Mouse (Mus musculus) heart, postnatal 0 days (tissue): ENCODE data around the gene Sf3b2. TPM values are rescaled to one million over a fixed set of nuclear protein-coding genes. Genes with fewer than 3 reads are reported as not detected.

Source experiments
- ATAC-seq: fragments of 200-750 bp; cut with Nextera tagmentation; 2 replicates; pipeline ENCODE4 v1.8.0; 2017; ENCODE audit warnings: low read depth, moderate number of reproducible peaks, moderate library complexity; ENCODE audit not compliant: insufficient read depth
- DNase-seq: peaks from one replicate; pipeline ENCODE4 v3.0.0-alpha.2; 2016; ENCODE audit warnings: low spot score
- H3K27ac ChIP-seq: fragments of 300-500 bp; sonication (generic); 2 replicates; pipeline ENCODE4 v1.5.1; 2014; ENCODE audit warnings: low read depth, mild to moderate bottlenecking
- H3K27me3 ChIP-seq: fragments of 300-500 bp; sonication (generic); 2 replicates; pipeline ENCODE4 v1.6.1; 2014; ENCODE audit warnings: low read length, mixed read lengths; ENCODE audit not compliant: control insufficient read depth, insufficient read depth
- H3K36me3 ChIP-seq: fragments of 300-500 bp; sonication (generic); replicated peaks from 2 replicates; pipeline ENCODE4 v1.6.1; 2014; ENCODE audit warnings: low read length, mixed read lengths; ENCODE audit not compliant: control insufficient read depth, insufficient read depth
- H3K4me1 ChIP-seq: fragments of 300-500 bp; sonication (generic); 2 replicates; pipeline ENCODE4 v1.6.1; 2014; ENCODE audit warnings: antibody characterized with exemption; ENCODE audit not compliant: control insufficient read depth, insufficient read depth
- H3K4me2 ChIP-seq: fragments of 300-500 bp; sonication (generic); 2 replicates; pipeline ENCODE4 v1.6.1; 2014; ENCODE audit warnings: low read depth, mild to moderate bottlenecking, low read length, moderate library complexity
- H3K4me3 ChIP-seq: fragments of 300-500 bp; sonication (generic); 2 replicates; pipeline ENCODE4 v1.5.1; 2014; ENCODE audit warnings: low read depth, low read length
- H3K9ac ChIP-seq: fragments of 300-500 bp; sonication (generic); replicated peaks from 2 replicates; pipeline ENCODE4 v1.6.1; 2014; ENCODE audit warnings: low read depth, low read length, mixed read lengths
- H3K9me3 ChIP-seq: fragments of 300-500 bp; sonication (generic); replicated peaks from 2 replicates; pipeline ENCODE4 v1.6.1; 2016; ENCODE audit warnings: low read length; ENCODE audit not compliant: control insufficient read depth
- CTCF ChIP-seq: IDR thresholded peaks from 2 replicates; pipeline ENCODE4 v1.5.1; 2016; ENCODE audit warnings: antibody characterized with exemption, control low read depth, low read depth
- EP300 ChIP-seq: IDR thresholded peaks from 2 replicates; pipeline ENCODE4 v1.6.1; 2016; ENCODE audit warnings: antibody characterized with exemption, low read depth
- WGBS: fragments of 180-500 bp; shearing (Covaris S2); extraction: QIAGEN DNeasy Blood & Tissue Kit; methylation state at CpG from one replicate; pipeline ENCODE4 v1.1.7; 2014; 5-methylcytosine and 5-hydroxymethylcytosine counted together
- polyA plus RNA-seq: library from polyadenylated mRNA; unstranded; fragments of >200 nt; fragmentation: Nextera tagmentation; extraction: Ambion mirVana; gene quantifications from 2 replicates; pipeline ENCODE4 v1.2.1, GENCODE M21; 2015
- total RNA-seq: library from RNA; depleted of rRNA; stranded (reverse); fragments of >200 nt; gene quantifications from 2 replicates; pipeline ENCODE4 v1.2.3, GENCODE M21; 2014; ENCODE audit warnings: low replicate concordance

Gene Sf3b2
- total and polyA plus RNA-seq, 2 experiments from 2014 or later, result 159 to 175 TPM

DNA sequence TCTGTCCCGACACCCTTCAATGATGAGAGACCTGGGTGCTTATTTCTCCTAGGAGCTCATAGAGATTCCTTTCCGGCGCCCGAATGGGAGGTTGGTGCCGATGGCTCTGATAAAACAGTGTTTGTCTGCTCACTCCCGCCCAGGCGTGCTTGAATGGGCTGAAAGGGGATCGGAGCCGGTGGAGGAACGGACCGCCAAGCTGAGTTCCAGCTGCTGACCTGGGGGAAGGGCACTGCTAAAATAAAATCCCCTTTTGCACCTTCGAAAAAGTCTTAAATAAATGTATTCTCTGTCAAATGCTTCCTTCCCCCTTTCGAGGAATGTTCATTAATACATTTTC is 451 bp upstream of the Sf3b2 start:
- Histone ChIP-seq H3K36me3 (peaks cover 31% of the 10 kb centered on the region), H3K4me1 (peaks cover 30% of the 10 kb centered on the region), H3K27ac (peak overlapping the region; percentile 89), H3K9ac (peak overlapping the region; percentile 61), H3K4me3 (peak overlapping the region; percentile 91), H3K4me2 (peak overlapping the region; percentile 90), H3K9me3 (no peaks in the 10 kb centered on the region), H3K27me3 (no peaks in the 10 kb centered on the region)
- DNase-seq (no peak), ATAC-seq (peak; percentile 24; the same call in 1 of the 2 replicates)
- 5% methylated on average over 13 of the region's 13 CpGs for WGBS
- TF ChIP-seq EP300, result peak; percentile 11; the same call in 1 of the 2 replicates
- no peak for TF ChIP-seq CTCF

DNA sequence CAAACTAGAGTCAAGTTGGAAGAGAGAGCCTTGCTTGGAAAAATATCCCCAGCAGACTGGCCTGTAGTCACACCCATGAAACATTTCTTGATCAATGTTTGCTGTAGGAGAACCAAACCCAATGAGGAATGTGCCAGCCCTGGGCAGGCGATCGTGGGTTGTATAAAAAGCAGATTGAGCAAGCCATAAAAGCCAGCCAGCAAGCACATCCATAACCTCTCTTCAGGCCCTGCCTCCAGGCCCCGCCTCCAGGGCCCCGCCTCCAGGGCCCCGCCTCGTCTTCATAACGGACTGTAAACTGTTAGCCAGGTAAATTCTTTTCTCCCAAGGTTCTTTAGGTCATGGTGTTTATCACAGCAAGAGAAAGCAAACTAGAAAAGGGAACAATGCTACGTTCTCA is 16.9 kb downstream of the Sf3b2 start:
- H3K27me3 ChIP-seq, result no peaks in the 10 kb centered on the region
- H3K4me3 ChIP-seq, result no peak overlapping the region
- H3K4me1 ChIP-seq, result peaks cover 11% of the 10 kb centered on the region
- H3K9me3 ChIP-seq, result no peaks in the 10 kb centered on the region
- H3K9ac ChIP-seq, result no peak overlapping the region
- H3K36me3 ChIP-seq, result peaks cover 70% of the 10 kb centered on the region
- 80% methylated on average over 8 of the region's 8 CpGs for WGBS
- no peak overlapping the region for H3K4me2 ChIP-seq
- DNase-seq (no peak), ATAC-seq (no peak)
- TF ChIP-seq EP300 (no peak), CTCF (no peak)
- H3K27ac ChIP-seq, result no peak overlapping the region

DNA sequence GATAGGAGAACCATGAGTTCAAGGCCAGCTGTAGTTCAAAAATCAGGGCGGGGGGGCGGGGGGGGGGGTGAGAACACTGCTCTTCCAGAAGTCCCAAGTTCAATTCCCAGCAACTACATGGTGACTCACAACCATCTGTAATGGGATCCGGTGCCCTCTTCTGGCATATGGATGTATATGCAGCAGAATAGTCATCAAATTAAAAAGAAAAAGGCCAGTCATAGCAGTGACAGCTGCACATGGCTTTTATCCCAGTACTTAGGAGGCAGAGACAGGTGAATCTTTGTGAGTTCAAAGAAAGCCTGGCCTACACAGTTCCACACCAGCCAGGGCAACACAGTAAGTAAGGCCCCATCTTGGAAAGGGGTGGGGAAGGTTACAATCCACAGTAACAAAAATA is 18.1 kb downstream of the Sf3b2 start:
- peaks cover 59% of the 10 kb centered on the region for H3K36me3 ChIP-seq
- 99% methylated on average over 3 of the region's 3 CpGs for WGBS
- no peak overlapping the region for H3K27ac ChIP-seq
- no peaks in the 10 kb centered on the region for H3K27me3 ChIP-seq
- no peaks in the 10 kb centered on the region for H3K9me3 ChIP-seq
- no peak for DNase-seq
- no peak overlapping the region for H3K9ac ChIP-seq
- TF ChIP-seq CTCF, result peak; percentile 29
- TF ChIP-seq EP300, result no peak
- no peak overlapping the region for H3K4me2 ChIP-seq
- ATAC-seq, result no peak
- peaks cover 12% of the 10 kb centered on the region for H3K4me1 ChIP-seq
- no peak overlapping the region for H3K4me3 ChIP-seq

GRCm38 (mm10) chr19:5276531-5276930 is 18.7 kb downstream of the Sf3b2 start:
- H3K36me3 ChIP-seq, result peaks cover 59% of the 10 kb centered on the region
- TF ChIP-seq CTCF (no peak), EP300 (no peak)
- H3K27ac ChIP-seq, result no peak overlapping the region
- no peak overlapping the region for H3K4me2 ChIP-seq
- no peak overlapping the region for H3K4me3 ChIP-seq
- WGBS, result 90% methylated on average over 2 of the region's 2 CpGs
- no peaks in the 10 kb centered on the region for H3K27me3 ChIP-seq
- H3K9me3 ChIP-seq, result no peaks in the 10 kb centered on the region
- DNase-seq (no peak), ATAC-seq (no peak)
- peaks cover 12% of the 10 kb centered on the region for H3K4me1 ChIP-seq
- no peak overlapping the region for H3K9ac ChIP-seq

GRCm38 (mm10) chr19:5275736-5276135 is 19.5 kb downstream of the Sf3b2 start:
- Histone ChIP-seq H3K27ac (no peak overlapping the region), H3K36me3 (peaks cover 51% of the 10 kb centered on the region), H3K4me2 (no peak overlapping the region), H3K4me3 (no peak overlapping the region), H3K9me3 (no peaks in the 10 kb centered on the region), H3K27me3 (no peaks in the 10 kb centered on the region), H3K4me1 (peaks cover 12% of the 10 kb centered on the region), H3K9ac (no peak overlapping the region)
- WGBS, result 89% methylated on average over 5 of the region's 5 CpGs
- TF ChIP-seq EP300 (no peak), CTCF (no peak)
- DNase-seq, result no peak
- ATAC-seq, result no peak

- WGBS, result 88% methylated on average over 13 of the region's 13 CpGs
- peaks cover 45% of the 10 kb centered on the region for H3K36me3 ChIP-seq
Measured at GRCm38 (mm10) chr19:5274641-5275040, 20.6 kb downstream of the Sf3b2 start.

More at GRCm38 (mm10) chr19:5274641-5275040, 20.6 kb downstream of the Sf3b2 start:
- peak overlapping the region; percentile 93 for H3K27ac ChIP-seq
- ATAC-seq (no peak), DNase-seq (no peak)
- no peak overlapping the region for H3K9ac ChIP-seq
- H3K4me2 ChIP-seq, result no peak overlapping the region
- no peaks in the 10 kb centered on the region for H3K27me3 ChIP-seq
- H3K4me3 ChIP-seq, result no peak overlapping the region
- H3K4me1 ChIP-seq, result peaks cover 12% of the 10 kb centered on the region
- no peak for TF ChIP-seq CTCF
- no peak for TF ChIP-seq EP300
- no peaks in the 10 kb centered on the region for H3K9me3 ChIP-seq
